Comparison of ENCODE assay signal across 32 mouse cellular contexts in genomic region chr9:37863325-37863724, GRCm38 (mm10). TPM values are rescaled to one million over a fixed set of nuclear protein-coding genes. Genes with fewer than 3 reads are reported as not detected.
"Had no signal": no experiment of that assay in that cellular context is flagged by ENCODE, and none has a peak within 500 bp of the region (broad histone marks: within the 10 kb centered on the region; RNA-seq: fewer than 3 reads in every experiment).

No protein-coding gene starts in this region.

- H3K27ac ChIP-seq: kidney, postnatal 0 days; liver, embryonic 13.5 days; stomach, postnatal 0 days had no signal

- H3K4me3 ChIP-seq: liver, embryonic 13.5 days had no signal

- DNase-seq: kidney, adult 2 months; kidney, postnatal 36 days; liver, embryonic 13.5 days; lung, adult 2 months; lung, postnatal 14 days; lung, postnatal 4 days; midbrain, embryonic 14.5 days; retina, postnatal 1 day; right cerebral cortex, postnatal 4 days; thymus, postnatal 36 days had no signal

- H3K4me1 ChIP-seq: liver, embryonic 13.5 days had no signal

RNA-seq across cellular contexts. Expression of gene Olfr877, which starts 9.3 kb away (rescaled TPM):
- total RNA-seq: layer of hippocampus, adult 18-20 months; layer of hippocampus, postnatal 14 days; left cerebral cortex, adult 18-20 months; left cerebral cortex, postnatal 10 days; liver, adult 2 months; megakaryocyte progenitor cell, adult 5-6 weeks; megakaryocyte-erythroid progenitor cell, adult 5-6 weeks; midbrain, postnatal 0 days had no signal
- polyA plus RNA-seq: kidney, adult 2 months; kidney, embryonic 14.5 days; kidney, postnatal 0 days; limb, embryonic 11.5 days; limb, embryonic 14.5 days; liver, adult 2 months; liver, embryonic 13.5 days; liver, embryonic 16.5 days; lung, adult 2 months; lung, embryonic 16.5 days; midbrain, embryonic 11.5 days; midbrain, embryonic 14.5 days; midbrain, postnatal 0 days; neural tube, embryonic 11.5 days; neural tube, embryonic 14.5 days; stomach, embryonic 14.5 days; stomach, postnatal 0 days; thymus, postnatal 0 days; urinary bladder, adult 2 months had no signal

RNA-seq across cellular contexts. Expression of gene Olfr145, which starts 33.2 kb away (rescaled TPM):
- total RNA-seq: layer of hippocampus, adult 18-20 months; layer of hippocampus, postnatal 14 days; left cerebral cortex, adult 18-20 months; liver, adult 2 months; megakaryocyte progenitor cell, adult 5-6 weeks; megakaryocyte-erythroid progenitor cell, adult 5-6 weeks; midbrain, postnatal 0 days had no signal
- polyA plus RNA-seq: kidney, adult 2 months; kidney, embryonic 14.5 days; kidney, postnatal 0 days; limb, embryonic 11.5 days; limb, embryonic 14.5 days; liver, adult 2 months; liver, embryonic 13.5 days; liver, embryonic 16.5 days; lung, adult 2 months; lung, embryonic 16.5 days; midbrain, embryonic 11.5 days; midbrain, embryonic 14.5 days; midbrain, postnatal 0 days; neural tube, embryonic 11.5 days; neural tube, embryonic 14.5 days; stomach, embryonic 14.5 days; stomach, postnatal 0 days; thymus, postnatal 0 days; urinary bladder, adult 2 months had no signal

RNA-seq across cellular contexts. Expression of gene Olfr878, which starts 54.3 kb away (rescaled TPM):
- total RNA-seq: layer of hippocampus, adult 18-20 months; layer of hippocampus, postnatal 14 days; left cerebral cortex, postnatal 10 days; left cerebral cortex, postnatal 36 days; liver, adult 2 months; megakaryocyte progenitor cell, adult 5-6 weeks; megakaryocyte-erythroid progenitor cell, adult 5-6 weeks; midbrain, postnatal 0 days had no signal
- polyA plus RNA-seq: kidney, adult 2 months; kidney, embryonic 14.5 days; kidney, postnatal 0 days; limb, embryonic 11.5 days; limb, embryonic 14.5 days; liver, adult 2 months; liver, embryonic 13.5 days; liver, embryonic 16.5 days; lung, adult 2 months; lung, embryonic 16.5 days; midbrain, embryonic 11.5 days; midbrain, embryonic 14.5 days; midbrain, postnatal 0 days; neural tube, embryonic 11.5 days; neural tube, embryonic 14.5 days; stomach, embryonic 14.5 days; stomach, postnatal 0 days; thymus, postnatal 0 days; urinary bladder, adult 2 months had no signal
